Mouse (Mus musculus) bone marrow, adult 2 months (tissue): ENCODE data around the gene Cd302.

Experiments
- CTCF ChIP-seq: fragments of 200-500 bp; IDR thresholded peaks from 2 replicates; pipeline ENCODE4 v1.5.1; 2011; ENCODE audit warnings: low read length, control low read depth; ENCODE audit not compliant: control insufficient read depth, insufficient read depth
- POLR2A ChIP-seq: fragments of 200-500 bp; IDR thresholded peaks from 2 replicates; pipeline ENCODE4 v1.6.1; 2011; ENCODE audit warnings: low read depth, mild to moderate bottlenecking, control low read depth, low read length, borderline replicate concordance; ENCODE audit not compliant: control insufficient read depth

DNA sequence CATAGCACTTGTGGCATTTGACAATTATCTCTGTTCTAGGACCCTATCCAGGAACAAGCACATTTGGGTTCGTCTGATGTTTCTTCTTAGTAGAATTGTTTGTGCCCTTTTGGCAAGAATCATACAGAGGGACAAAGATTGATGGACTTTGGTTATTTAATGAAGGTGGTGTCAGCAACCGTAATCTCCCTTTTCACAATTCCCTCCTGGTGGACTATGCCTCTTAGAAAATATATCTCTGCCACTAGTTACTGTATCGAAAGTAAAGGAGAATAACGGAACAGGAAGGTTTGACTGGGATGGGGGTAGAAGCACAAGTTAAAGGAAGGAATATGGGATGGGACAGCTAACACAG is at the start of gene Cd302:
- no peak for TF ChIP-seq CTCF
- no peak for TF ChIP-seq POLR2A
